Mouse (Mus musculus) leukemia stem cell, adult 10-12 weeks (primary cell): Measurements from ENCODE around the gene Tspo2. TPM values are rescaled to one million over a fixed set of nuclear protein-coding genes. Genes with fewer than 3 reads are reported as not detected.

Experiments
- polyA plus RNA-seq: library from polyadenylated mRNA; stranded (reverse); fragments of >175 nt; gene quantifications from 2 replicates; pipeline ENCODE4 v1.2.3, GENCODE M21; 2012; ENCODE audit warnings: low replicate concordance

Tspo2 gene
- polyA plus RNA-seq = 16.4 and 26.4 TPM in 2 replicates

GRCm38 (mm10) chr17:48451353-48451675 lies at the start of gene Tspo2:
Gene Tspo2 (minus strand): TSS chr17:48451522.

GRCm38 (mm10) chr17:48454688-48455087 lies 3.4 kb upstream of the Tspo2 start, which contains the start of gene Unc5cl:
Gene Unc5cl (plus strand): TSS chr17:48454901.

GRCm38 (mm10) chr17:48432158-48432980 lies 19.0 kb downstream of the Tspo2 start, which contains the start of gene Apobec2:
Gene Apobec2 (minus strand): TSS chr17:48432930.

GRCm38 (mm10) chr17:48409380-48410298 lies 41.7 kb downstream of the Tspo2 start, which contains the start of the genes Nfya and Oard1:
Gene Nfya (minus strand): TSS chr17:48409906.
Gene Oard1 (plus strand): TSS chr17:48410014.

Other genes starting within 250 kb of the Tspo2 start
- gene Trem1, start 218.8 kb downstream of the Tspo2 start, polyA plus RNA-seq = not detected in 2 replicates
- gene Trem3, start 203.7 kb downstream of the Tspo2 start, polyA plus RNA-seq = not detected in 2 replicates
- gene Treml4, start 187.2 kb downstream of the Tspo2 start, polyA plus RNA-seq = 3.2 and 6.5 TPM in 2 replicates
- 6.5 and 10.4 TPM in 2 replicates for gene Treml2, start 152.0 kb downstream of the Tspo2 start, polyA plus RNA-seq
- gene B430306N03Rik, start 135.4 kb downstream of the Tspo2 start, polyA plus RNA-seq = 1.1 and 2.0 TPM in 2 replicates
- gene Trem2, start 105.1 kb downstream of the Tspo2 start, polyA plus RNA-seq = 0.17 and 0.53 TPM in 2 replicates
- gene Treml1, start 91.6 kb downstream of the Tspo2 start, polyA plus RNA-seq = 0.50 and 2.9 TPM in 2 replicates
- gene Nfya, start 41.6 kb downstream of the Tspo2 start, polyA plus RNA-seq = 16.0 and 20.8 TPM in 2 replicates
- 1.9 and 18.5 TPM in 2 replicates for gene Oard1, start 41.5 kb downstream of the Tspo2 start, polyA plus RNA-seq
- 0.16 and 0.28 TPM in 2 replicates for gene Apobec2, start 18.6 kb downstream of the Tspo2 start, polyA plus RNA-seq
- 3.7 and 6.8 TPM in 2 replicates for gene Unc5cl, start 3.4 kb upstream of the Tspo2 start, polyA plus RNA-seq